Mouse (Mus musculus) limb, embryonic 14.5 days (tissue): ENCODE measurements around the gene Dad1. TPM values are rescaled to one million over a fixed set of nuclear protein-coding genes. Genes with fewer than 3 reads are reported as not detected.

Source experiments
- ATAC-seq: fragments of 200-750 bp; cut with Nextera tagmentation; 2 replicates; pipeline ENCODE4 v1.8.0; 2017; ENCODE audit warnings: low read depth, moderate number of reproducible peaks, moderate TSS enrichment; ENCODE audit not compliant: low FRiP score
- DNase-seq: peaks from one replicate; pipeline ENCODE4 v3.0.0-alpha.2; 2015; ENCODE audit warnings: low spot score
- H3K27ac ChIP-seq: fragments of 300-500 bp; sonication (generic); replicated peaks from 2 replicates; pipeline ENCODE4 v1.5.1; 2014; ENCODE audit warnings: low read depth, mild to moderate bottlenecking, low read length, moderate library complexity, mixed read lengths
- H3K27me3 ChIP-seq: fragments of 300-500 bp; sonication (generic); 2 replicates; pipeline ENCODE4 v1.6.1; 2014; ENCODE audit warnings: low read length, mixed read lengths; ENCODE audit not compliant: control insufficient read depth, insufficient read depth
- H3K36me3 ChIP-seq: fragments of 300-500 bp; sonication (generic); 2 replicates; pipeline ENCODE4 v1.6.1; 2014; ENCODE audit warnings: mild to moderate bottlenecking, low read length, moderate library complexity, mixed read lengths; ENCODE audit not compliant: control insufficient read depth, insufficient read depth
- H3K4me1 ChIP-seq: fragments of 300-500 bp; sonication (generic); 2 replicates; pipeline ENCODE4 v1.6.1; 2014; ENCODE audit warnings: antibody characterized with exemption, low read length, mixed read lengths; ENCODE audit not compliant: control insufficient read depth, insufficient read depth
- H3K4me2 ChIP-seq: fragments of 300-500 bp; sonication (generic); replicated peaks from 2 replicates; pipeline ENCODE4 v1.6.1; 2014; ENCODE audit warnings: low read depth, mild to moderate bottlenecking, low read length, moderate library complexity; ENCODE audit not compliant: severe bottlenecking
- H3K4me3 ChIP-seq: fragments of 300-500 bp; sonication (generic); replicated peaks from 2 replicates; pipeline ENCODE4 v1.5.1; 2014; ENCODE audit warnings: low read length
- H3K9ac ChIP-seq: fragments of 300-500 bp; sonication (generic); 2 replicates; pipeline ENCODE4 v1.6.1; 2014; ENCODE audit warnings: mild to moderate bottlenecking, low read depth, low read length, moderate library complexity; ENCODE audit not compliant: severe bottlenecking
- H3K9me3 ChIP-seq: fragments of 300-500 bp; sonication (generic); 2 replicates; pipeline ENCODE4 v1.6.1; 2016; ENCODE audit warnings: low read length; ENCODE audit not compliant: control insufficient read depth
- POLR2A ChIP-seq: fragments of 200-500 bp; IDR thresholded peaks from 2 replicates; pipeline ENCODE4 v1.8.0; 2012; ENCODE audit warnings: inconsistent platforms, mild to moderate bottlenecking, moderate library complexity, borderline replicate concordance; ENCODE audit not compliant: insufficient read depth, insufficient read length; ENCODE audit errors: extremely low read depth
- WGBS: fragments of 180-500 bp; shearing (Covaris S2); extraction: QIAGEN DNeasy Blood & Tissue Kit; methylation state at CpG from one replicate; pipeline ENCODE4 v1.1.7; 2014; 5-methylcytosine and 5-hydroxymethylcytosine counted together
- polyA plus RNA-seq, 2 experiments: library from polyadenylated mRNA; depleted of rRNA in 1 of 2; stranded (reverse) in 1 of 2; unstranded in 1 of 2; fragments of >200 nt; fragmentation: Nextera tagmentation in 1 of 2; extraction: Ambion mirVana in 1 of 2; gene quantifications; 2 replicates each; pipeline versions ENCODE4 v1.2.1 to v1.2.3; 2012 to 2014

Dad1 gene
- polyA plus RNA-seq, 2 experiments, result 248 to 419 TPM

GRCm38 (mm10) chr14:54200363-54200762, 53.5 kb downstream of the Dad1 start:
- H3K36me3 ChIP-seq, result no peaks in the 10 kb centered on the region
- H3K4me1 ChIP-seq, result no peaks in the 10 kb centered on the region
- H3K4me3 ChIP-seq, result no peak overlapping the region
- H3K27ac ChIP-seq, result no peak overlapping the region
- H3K9ac ChIP-seq, result no peak overlapping the region
- DNase-seq (no peak), ATAC-seq (no peak)
- no peak overlapping the region for H3K4me2 ChIP-seq
- TF ChIP-seq POLR2A, result no peak
- no peaks in the 10 kb centered on the region for H3K27me3 ChIP-seq
- WGBS, result 84% methylated on average over 8 of the region's 8 CpGs
- no peaks in the 10 kb centered on the region for H3K9me3 ChIP-seq

- H3K9me3 ChIP-seq, result no peaks in the 10 kb centered on the region
- H3K27me3 ChIP-seq, result no peaks in the 10 kb centered on the region
- WGBS, result 86% methylated on average over 8 of the region's 8 CpGs
- H3K9ac ChIP-seq, result no peak overlapping the region
- H3K4me1 ChIP-seq, result no peaks in the 10 kb centered on the region
- no peaks in the 10 kb centered on the region for H3K36me3 ChIP-seq
- no peak for DNase-seq
- no peak for ATAC-seq
- no peak overlapping the region for H3K4me3 ChIP-seq
- H3K27ac ChIP-seq, result no peak overlapping the region
- TF ChIP-seq POLR2A, result no peak
- no peak overlapping the region for H3K4me2 ChIP-seq
These were observed 54.2 kb downstream of the Dad1 start for GRCm38 (mm10) chr14:54199662-54200061.

DNA sequence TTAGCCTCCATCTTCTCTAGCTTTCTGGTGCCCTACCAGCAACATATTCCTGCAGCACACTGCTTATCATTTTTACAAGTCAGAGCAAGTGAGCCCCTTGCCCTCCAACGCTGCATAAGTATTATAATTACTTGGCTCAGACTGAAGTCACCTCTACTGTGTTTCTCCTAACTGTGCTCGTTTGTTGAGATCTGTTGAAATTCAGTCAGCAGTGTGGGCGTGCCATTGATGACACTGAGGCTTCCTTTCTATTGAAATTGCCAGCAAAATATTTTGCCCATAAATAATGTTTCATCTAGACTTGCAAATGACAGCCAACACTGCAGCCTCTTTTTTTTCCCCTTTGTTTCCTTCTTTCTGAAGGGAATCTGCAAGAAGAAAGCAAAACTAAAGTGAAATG, 56.2 kb downstream of the Dad1 start:
- Histone ChIP-seq H3K36me3 (no peaks in the 10 kb centered on the region), H3K4me1 (no peaks in the 10 kb centered on the region), H3K4me3 (no peak overlapping the region), H3K27ac (no peak overlapping the region), H3K9me3 (no peaks in the 10 kb centered on the region), H3K9ac (no peak overlapping the region), H3K4me2 (no peak overlapping the region), H3K27me3 (no peaks in the 10 kb centered on the region)
- no peak for DNase-seq
- 58% methylated on average over 3 of the region's 3 CpGs for WGBS
- no peak for ATAC-seq
- no peak for TF ChIP-seq POLR2A

DNA sequence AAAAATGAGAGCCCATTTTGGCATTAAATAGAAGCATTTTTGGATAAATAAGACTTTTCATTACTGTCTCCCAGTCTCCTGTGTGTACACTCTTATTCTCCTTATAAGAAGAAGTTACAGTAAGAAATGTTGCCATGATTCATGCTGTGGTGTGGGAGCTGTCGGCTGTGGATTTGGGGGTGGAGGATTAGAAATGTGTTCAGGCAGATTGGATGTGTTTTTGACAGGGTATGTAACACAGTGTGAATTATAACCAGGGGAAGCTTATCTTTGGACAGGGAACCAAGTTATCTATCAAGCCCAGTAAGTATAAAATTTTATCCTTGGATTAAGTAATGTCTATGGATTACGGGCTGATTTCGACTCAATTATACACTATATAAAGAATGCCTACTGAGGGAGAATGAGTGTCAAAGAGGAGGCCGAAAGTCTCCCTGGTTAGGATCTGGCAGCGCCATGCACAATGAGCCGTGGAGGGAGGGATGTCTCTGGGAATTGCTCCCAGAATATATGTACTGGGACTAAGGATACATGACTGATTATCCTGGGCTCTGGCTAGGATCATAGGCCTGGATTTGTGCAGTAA, 58.0 kb downstream of the Dad1 start:
- Histone ChIP-seq H3K27me3 (no peaks in the 10 kb centered on the region), H3K27ac (no peak overlapping the region), H3K4me2 (no peak overlapping the region), H3K36me3 (no peaks in the 10 kb centered on the region), H3K9ac (no peak overlapping the region), H3K4me1 (0 out of 2 replicates have a peak, but pooled peaks cover 7% of the 10 kb centered on the region), H3K9me3 (no peaks in the 10 kb centered on the region), H3K4me3 (no peak overlapping the region)
- ATAC-seq (no peak), DNase-seq (no peak)
- WGBS, result 90% methylated on average over 6 of the region's 6 CpGs
- no peak for TF ChIP-seq POLR2A

- Histone ChIP-seq H3K4me3 (no peak overlapping the region), H3K4me1 (0 out of 2 replicates have a peak, but pooled peaks cover 11% of the 10 kb centered on the region), H3K4me2 (no peak overlapping the region), H3K9me3 (no peaks in the 10 kb centered on the region), H3K27me3 (no peaks in the 10 kb centered on the region), H3K27ac (no peak overlapping the region), H3K9ac (no peak overlapping the region), H3K36me3 (no peaks in the 10 kb centered on the region)
- DNase-seq, result no peak
- ATAC-seq, result no peak
- 71% methylated on average over 9 of the region's 9 CpGs for WGBS
- TF ChIP-seq POLR2A, result no peak
These were observed 60.4 kb downstream of the Dad1 start for GRCm38 (mm10) chr14:54193354-54194133.
